Mouse (Mus musculus) adrenal gland, adult 2 months (tissue): ENCODE results near the gene Trim75. TPM values are rescaled to one million over a fixed set of nuclear protein-coding genes. Genes with fewer than 3 reads are reported as not detected.
A peak's percentile ranks its signal among the peaks of the same experiment; 100 is the strongest.

Source experiments
- DNase-seq: peaks from one replicate; pipeline ENCODE4 v3.0.0; 2021
- polyA plus RNA-seq: library from polyadenylated mRNA; depleted of rRNA; stranded (reverse); fragments of >200 nt; gene quantifications from 2 replicates; pipeline ENCODE4 v1.2.3, GENCODE M21; 2012; rRNA removed
- total RNA-seq, 2 experiments: library from RNA; stranded (reverse); gene quantifications; 2 replicates each; pipeline ENCODE4 v1.2.3; 2021

The Trim75 gene
- total and polyA plus RNA-seq, 3 experiments, result not detected

GRCm38 (mm10) chr8:64944831-64945230 lies 42.8 kb downstream of the Trim75 start:
- DNase-seq, result no peak

- DNase-seq, result no peak
Observed at GRCm38 (mm10) chr8:64942946-64943345, 44.7 kb downstream of the Trim75 start.

- DNase-seq, result peak; percentile 78
Observed at GRCm38 (mm10) chr8:64941495-64941894, 46.1 kb downstream of the Trim75 start.

- no peak for DNase-seq
Observed at GRCm38 (mm10) chr8:64941019-64941418, 46.6 kb downstream of the Trim75 start.

- DNase-seq, result no peak
Observed at GRCm38 (mm10) chr8:64934997-64935396, 52.6 kb downstream of the Trim75 start.

Other genes with a start within 250 kb of the Trim75 start
- gene Klhl2, start 137.8 kb downstream of the Trim75 start, total RNA-seq, result 10 to 100 TPM; 72.8 to 86.4 TPM
- gene Klhl2, start 137.8 kb downstream of the Trim75 start, polyA plus RNA-seq, result 13.4 and 13.8 TPM in 2 replicates
- gene Tmem192, start 40.6 kb downstream of the Trim75 start, total RNA-seq, result 10 to 100 TPM; 57.5 to 77.8 TPM
- gene Tmem192, start 40.6 kb downstream of the Trim75 start, polyA plus RNA-seq, result 141 and 177 TPM in 2 replicates
- gene Trim61, start 30.7 kb upstream of the Trim75 start, total RNA-seq, result not detected
- gene Trim61, start 30.7 kb upstream of the Trim75 start, polyA plus RNA-seq, result not detected in 2 replicates
- not detected for gene Trim60, start 30.8 kb upstream of the Trim75 start, total RNA-seq
- not detected in 2 replicates for gene Trim60, start 30.8 kb upstream of the Trim75 start, polyA plus RNA-seq
- gene Apela, start 49.5 kb upstream of the Trim75 start, total RNA-seq, result not detected
- not detected in 2 replicates for gene Apela, start 49.5 kb upstream of the Trim75 start, polyA plus RNA-seq
- not detected for gene Gm10663, start 87.2 kb upstream of the Trim75 start, total RNA-seq
- not detected in 2 replicates for gene Gm10663, start 87.2 kb upstream of the Trim75 start, polyA plus RNA-seq
- not detected for gene BC030870, start 141.7 kb upstream of the Trim75 start, total RNA-seq
- gene BC030870, start 141.7 kb upstream of the Trim75 start, polyA plus RNA-seq, result not detected in 2 replicates